Mouse (Mus musculus) granulocyte monocyte progenitor cell, adult 5-6 weeks (primary cell): ENCODE results near the gene Rasgef1b. TPM values are rescaled to one million over a fixed set of nuclear protein-coding genes. Genes with fewer than 3 reads are reported as not detected.

Source experiments
- ATAC-seq: replicated peaks from 2 replicates; pipeline ENCODE4 v1.8.0; 2016; ENCODE audit warnings: mild to moderate bottlenecking, moderate TSS enrichment, inconsistent platforms; ENCODE audit not compliant: poor library complexity, severe bottlenecking
- total RNA-seq, 2 experiments: library from RNA; stranded (forward) in 1 of 2; stranded (reverse) in 1 of 2; fragments of 200-712, 200-1000 nt in 1 of 2; fragments of >200 nt in 1 of 2; fragmentation: Nextera tagmentation in 1 of 2; gene quantifications; 2 replicates each; pipeline ENCODE4 v1.2.3; 2014 to 2017

The Rasgef1b gene
- total RNA-seq, 2 experiments from 2014 or later = 0.28 to 3.8 TPM

- ATAC-seq = no peak
These were observed 256.1 kb downstream of the Rasgef1b start for GRCm38 (mm10) chr5:99472607-99473335.

- no peak for ATAC-seq
These were observed 257.1 kb downstream of the Rasgef1b start for GRCm38 (mm10) chr5:99471790-99472189.

- no peak for ATAC-seq
These were observed 258.3 kb downstream of the Rasgef1b start for GRCm38 (mm10) chr5:99470613-99471012.

- no peak for ATAC-seq
These were observed 269.9 kb downstream of the Rasgef1b start for GRCm38 (mm10) chr5:99459007-99459406.

- ATAC-seq = no peak
These were observed 271.6 kb downstream of the Rasgef1b start for GRCm38 (mm10) chr5:99457291-99457690.

DNA sequence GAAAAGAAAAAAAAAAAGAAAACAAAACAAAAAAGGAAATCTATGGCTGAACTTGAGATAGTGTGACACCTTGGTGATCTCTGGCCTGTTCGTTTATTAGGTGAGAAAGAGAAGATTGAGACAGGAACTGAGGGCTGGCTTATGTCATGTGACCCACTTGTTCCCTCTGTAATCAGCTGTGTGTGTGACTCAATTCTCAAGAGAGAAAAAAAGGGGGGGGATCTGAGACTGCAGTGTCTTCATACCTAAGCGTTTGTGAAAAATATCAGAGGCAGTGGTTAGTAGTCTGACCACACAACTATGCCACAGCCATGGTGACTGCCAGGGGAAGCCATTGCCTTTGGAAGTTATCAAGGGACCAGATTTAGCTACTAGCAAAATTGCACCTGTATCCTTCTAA, 276.9 kb downstream of the Rasgef1b start:
- ATAC-seq = peak; percentile 75

GRCm38 (mm10) chr5:99451416-99451815, 277.4 kb downstream of the Rasgef1b start:
- no peak for ATAC-seq

DNA sequence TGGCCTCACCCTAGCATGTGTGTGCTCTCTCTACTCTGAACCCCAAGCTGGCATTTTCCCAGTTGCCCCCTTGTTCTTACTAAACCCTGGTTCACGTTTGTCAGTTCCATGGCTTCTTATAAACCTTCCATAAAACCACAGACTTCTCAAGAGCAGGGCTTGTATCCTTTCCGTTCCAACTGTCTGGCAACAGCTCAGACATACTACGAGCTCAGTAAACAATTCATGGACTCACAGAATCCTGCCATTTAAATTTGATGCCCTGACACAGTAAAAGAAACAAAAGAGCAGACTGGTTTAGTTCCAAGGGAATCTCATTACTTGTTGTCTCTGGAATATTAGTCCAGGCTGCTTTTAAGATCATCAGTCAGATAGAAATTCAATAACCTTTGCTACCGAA, 277.9 kb downstream of the Rasgef1b start:
- no peak for ATAC-seq

GRCm38 (mm10) chr5:99450463-99450862, 278.4 kb downstream of the Rasgef1b start:
- no peak for ATAC-seq

- ATAC-seq = no peak
These were observed 281.4 kb downstream of the Rasgef1b start for GRCm38 (mm10) chr5:99447481-99447880.

- no peak; the same call in 1 of the 2 replicates for ATAC-seq
These were observed 283.6 kb downstream of the Rasgef1b start for GRCm38 (mm10) chr5:99445242-99445641.

DNA sequence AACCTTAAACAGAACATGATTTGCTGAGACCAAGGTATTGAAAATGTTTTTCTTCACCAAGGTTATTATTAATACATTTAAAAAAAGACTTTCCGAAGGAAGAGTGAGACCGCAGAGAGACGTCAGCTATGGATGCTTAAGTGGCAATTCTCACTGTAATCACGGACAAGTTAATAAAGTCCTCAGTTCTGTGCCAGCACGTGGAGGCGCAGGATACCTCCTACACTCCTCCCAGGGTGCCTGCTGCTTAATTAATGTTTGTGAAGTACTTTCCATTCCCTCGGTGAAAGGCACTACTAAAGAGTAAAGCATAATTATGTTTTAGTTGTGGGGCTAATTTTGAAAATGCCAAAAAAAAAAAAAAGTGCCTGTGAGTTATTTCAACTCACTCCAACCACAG, 284.1 kb downstream of the Rasgef1b start:
- ATAC-seq = no peak

- ATAC-seq = no peak
These were observed 288.8 kb downstream of the Rasgef1b start for GRCm38 (mm10) chr5:99440109-99440508.

DNA sequence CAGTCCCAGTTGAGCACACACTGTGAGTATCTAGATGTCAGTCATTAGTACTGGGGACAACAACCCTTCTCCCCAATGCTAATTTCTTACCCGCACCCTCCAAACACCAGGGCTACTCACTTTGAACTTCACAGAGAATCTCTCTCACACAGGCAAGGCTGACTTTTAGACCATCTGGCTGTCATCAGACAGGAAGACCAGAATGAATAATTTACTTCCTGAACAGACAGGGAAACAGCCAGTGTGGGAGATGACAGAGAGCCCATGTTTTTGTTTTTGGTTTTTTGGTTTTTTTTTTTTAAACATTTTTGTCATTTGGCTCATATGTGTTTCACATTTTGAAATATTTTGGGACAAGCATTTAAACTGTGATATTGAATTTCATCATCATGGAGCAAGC, 290.3 kb downstream of the Rasgef1b start:
- ATAC-seq = no peak; the same call in 1 of the 2 replicates

GRCm38 (mm10) chr5:99434226-99434625, 294.6 kb downstream of the Rasgef1b start:
- ATAC-seq = no peak; the same call in 1 of the 2 replicates

GRCm38 (mm10) chr5:99432471-99432870, 296.4 kb downstream of the Rasgef1b start:
- ATAC-seq = no peak

GRCm38 (mm10) chr5:99429273-99429672, 299.6 kb downstream of the Rasgef1b start:
- no peak for ATAC-seq

- no peak for ATAC-seq
These were observed 300.2 kb downstream of the Rasgef1b start for GRCm38 (mm10) chr5:99428648-99429047.

DNA sequence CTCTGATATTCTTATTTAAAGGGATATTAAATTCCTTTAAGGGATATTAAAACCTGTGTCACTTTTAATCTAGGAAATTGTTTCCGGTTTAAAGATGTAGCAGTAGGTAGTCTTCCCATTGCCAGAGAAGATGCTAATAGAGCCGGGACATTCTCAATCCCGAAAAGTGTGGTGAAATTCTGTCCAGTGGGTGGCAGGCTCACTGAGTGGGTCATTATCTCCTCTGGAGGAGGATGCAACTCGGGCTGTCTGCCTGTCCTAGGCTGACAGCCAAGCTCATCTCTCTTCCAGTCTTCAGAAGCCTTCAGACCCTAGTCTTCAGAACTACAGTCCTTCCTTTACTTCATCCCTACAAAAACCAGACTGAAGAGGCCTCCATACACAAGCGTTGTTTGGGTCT, 305.6 kb downstream of the Rasgef1b start:
- no peak for ATAC-seq

DNA sequence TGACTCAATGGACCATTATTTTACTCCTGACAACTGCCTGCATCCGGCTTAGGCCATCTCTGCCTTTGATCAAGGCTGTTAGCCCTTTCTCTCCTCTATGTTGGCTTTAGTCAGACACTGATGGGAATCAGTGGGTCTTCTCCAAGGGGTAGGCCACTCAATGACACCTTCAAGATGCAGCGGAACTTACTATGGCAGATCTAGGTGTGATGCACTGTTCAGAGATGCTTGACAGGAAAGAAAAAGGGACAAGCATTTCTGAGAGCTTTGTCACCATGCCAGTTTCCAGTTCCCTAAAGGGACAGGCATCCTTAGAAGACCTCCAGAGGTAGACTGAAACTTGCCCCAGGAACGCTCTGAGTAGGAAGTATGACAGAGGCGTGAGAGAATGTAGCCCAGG, 306.0 kb downstream of the Rasgef1b start:
- ATAC-seq = no peak

DNA sequence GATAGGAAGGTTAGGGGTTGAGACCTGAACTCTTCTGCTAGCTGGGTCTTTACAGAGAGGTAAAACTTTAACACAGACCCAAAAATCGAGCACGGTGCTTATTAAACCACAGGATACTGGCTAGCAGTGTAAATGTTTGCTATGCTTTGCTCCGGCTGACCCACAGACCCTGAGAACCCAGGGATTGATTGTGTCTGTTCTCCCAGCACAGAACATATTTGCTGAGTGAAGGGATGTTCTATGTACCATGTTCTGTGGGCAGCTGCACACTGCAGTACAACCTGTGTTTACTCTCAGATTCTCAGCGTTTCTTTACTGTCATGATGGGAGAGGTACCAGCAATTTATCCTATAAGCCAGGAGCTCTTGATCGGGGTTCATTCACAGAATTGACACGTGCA, 306.8 kb downstream of the Rasgef1b start:
- ATAC-seq = no peak

DNA sequence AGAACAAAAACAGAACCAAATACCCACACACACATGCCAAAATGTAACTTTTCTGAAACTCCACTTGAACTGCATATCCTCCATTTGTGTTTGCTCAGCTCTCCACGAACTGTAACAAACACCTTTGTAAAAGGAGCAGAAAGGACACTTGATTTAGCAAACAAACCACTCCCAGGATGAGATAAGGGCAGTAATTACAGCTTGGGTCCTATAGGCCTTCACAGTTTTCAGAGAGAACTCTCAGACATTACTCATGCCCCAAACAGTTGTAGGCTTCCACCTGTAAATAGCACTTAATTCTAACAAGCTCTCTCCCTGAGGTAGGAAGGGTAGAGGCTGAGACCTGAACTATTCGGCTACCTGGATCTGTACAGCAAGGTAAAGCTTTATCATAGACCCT, 309.0 kb downstream of the Rasgef1b start:
- ATAC-seq = no peak
